Mouse (Mus musculus) embryonic facial prominence, embryonic 15.5 days (tissue): ENCODE measurements around the gene Uts2b. TPM values are rescaled to one million over a fixed set of nuclear protein-coding genes. Genes with fewer than 3 reads are reported as not detected.

ENCODE experiments used
- ATAC-seq: fragments of 200-750 bp; cut with Nextera tagmentation; 2 replicates; pipeline ENCODE4 v1.8.0; 2017; ENCODE audit warnings: low read depth, moderate TSS enrichment; ENCODE audit not compliant: insufficient number of reproducible peaks, low FRiP score, low TSS enrichment
- H3K27ac ChIP-seq: fragments of 300-500 bp; sonication (generic); replicated peaks from 2 replicates; pipeline ENCODE4 v1.5.1; 2015; ENCODE audit warnings: mild to moderate bottlenecking, inconsistent platforms
- H3K27me3 ChIP-seq: fragments of 300-500 bp; sonication (generic); 2 replicates; pipeline ENCODE4 v1.6.1; 2015; ENCODE audit warnings: inconsistent platforms
- H3K36me3 ChIP-seq: fragments of 300-500 bp; sonication (generic); 2 replicates; pipeline ENCODE4 v1.6.1; 2015; ENCODE audit warnings: mild to moderate bottlenecking, inconsistent platforms
- H3K4me1 ChIP-seq: fragments of 300-500 bp; sonication (generic); 2 replicates; pipeline ENCODE4 v1.6.1; 2015; ENCODE audit warnings: inconsistent platforms
- H3K4me2 ChIP-seq: fragments of 300-500 bp; sonication (generic); replicated peaks from 2 replicates; pipeline ENCODE4 v1.6.1; 2015; ENCODE audit warnings: mild to moderate bottlenecking, inconsistent platforms
- H3K4me3 ChIP-seq: fragments of 300-500 bp; sonication (generic); replicated peaks from 2 replicates; pipeline ENCODE4 v1.5.1; 2015; ENCODE audit warnings: mild to moderate bottlenecking, inconsistent platforms
- H3K9ac ChIP-seq: fragments of 300-500 bp; sonication (generic); 2 replicates; pipeline ENCODE4 v1.6.1; 2015; ENCODE audit warnings: inconsistent platforms
- H3K9me3 ChIP-seq: fragments of 300-500 bp; sonication (generic); replicated peaks from 2 replicates; pipeline ENCODE4 v1.6.1; 2016; ENCODE audit warnings: inconsistent platforms
- WGBS: fragments of 180-500 bp; shearing (Covaris S2); methylation state at CpG from one replicate; pipeline ENCODE4 v1.1.7; 2015; 5-methylcytosine and 5-hydroxymethylcytosine counted together
- polyA plus RNA-seq: library from polyadenylated mRNA; unstranded; fragments of >200 nt; fragmentation: Nextera tagmentation; extraction: Ambion mirVana; gene quantifications from 2 replicates; pipeline ENCODE4 v1.2.1, GENCODE M21; 2015

The Uts2b gene
- polyA plus RNA-seq, result 0.49 TPM in 1 of 2 replicates, not detected in the other

DNA sequence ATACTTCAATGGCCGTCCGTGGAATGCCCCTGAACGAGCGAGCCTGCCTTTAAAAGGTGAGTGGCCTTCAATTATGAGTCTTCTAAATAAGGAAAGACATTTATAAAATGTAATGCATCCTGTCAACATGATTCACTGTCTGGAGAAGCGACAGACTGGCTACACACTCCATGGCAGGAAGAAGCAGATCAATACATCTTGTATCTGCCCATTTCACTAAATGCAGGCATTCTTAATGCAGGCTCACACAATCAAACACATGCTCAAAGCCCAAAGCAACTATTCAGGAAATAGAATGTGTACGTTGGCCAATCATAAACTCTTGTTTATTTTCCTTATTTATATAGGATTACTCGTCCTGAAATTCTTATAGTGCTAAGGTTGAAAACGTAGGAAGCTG lies at the start of gene Uts2b:
Uts2b (minus strand) TSS at position 49 of the 400 bp plus-strand sequence.
- WGBS, result 65% methylated on average over 8 of the region's 8 CpGs
- Histone ChIP-seq H3K27me3 (no peaks in the 10 kb centered on the region), H3K4me3 (no peak within 1 kb of the TSS), H3K9me3 (no peaks in the 10 kb centered on the region), H3K4me1 (no peaks in the 10 kb centered on the region), H3K4me2 (no peak within 1 kb of the TSS), H3K27ac (no peak within 1 kb of the TSS), H3K36me3 (no peaks in the 10 kb centered on the region), H3K9ac (no peak within 1 kb of the TSS)
- ATAC-seq, result no peak

- Histone ChIP-seq H3K4me1 (no peaks in the 10 kb centered on the region), H3K9me3 (0 out of 2 replicates have a peak, but pooled peaks cover 3% of the 10 kb centered on the region), H3K27me3 (no peaks in the 10 kb centered on the region), H3K9ac (no peak overlapping the region), H3K4me3 (no peak overlapping the region), H3K27ac (no peak overlapping the region), H3K36me3 (peaks cover 54% of the 10 kb centered on the region), H3K4me2 (no peak overlapping the region)
- no peak for ATAC-seq
- WGBS, result 82% methylated on average over 3 of the region's 3 CpGs
Measured at GRCm38 (mm10) chr16:27417632-27418031, 47.6 kb upstream of the Uts2b start.

DNA sequence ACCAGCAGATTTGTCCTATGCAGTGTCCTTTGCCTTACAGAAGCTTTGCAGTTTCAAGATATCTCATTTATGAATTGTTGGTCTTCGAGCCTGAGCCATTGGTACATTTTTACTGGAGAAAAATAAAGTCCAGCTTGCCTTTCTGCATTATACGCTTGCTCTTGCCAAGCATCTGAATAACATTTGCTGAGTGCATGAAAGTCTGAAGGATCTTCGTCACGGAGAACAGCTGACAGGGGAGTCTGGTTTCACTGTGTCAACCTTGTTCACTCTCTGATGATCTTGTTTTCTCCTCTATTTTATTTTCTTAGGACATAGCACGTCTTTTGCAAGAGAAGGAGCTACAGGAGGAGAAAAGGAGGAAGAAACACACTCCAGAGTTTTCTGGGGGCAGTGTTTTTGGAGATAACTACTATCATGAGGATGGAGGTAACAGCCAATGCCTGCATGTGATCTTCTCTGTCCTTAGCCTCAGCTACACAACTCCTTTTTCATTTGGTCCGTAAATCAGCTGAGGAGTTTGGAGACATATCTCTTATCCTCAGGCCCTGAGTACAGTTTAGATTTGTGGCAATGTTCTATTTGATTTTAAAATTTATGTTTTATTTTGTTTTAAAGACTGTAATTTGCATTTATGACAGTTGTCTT lies 47.0 kb upstream of the Uts2b start:
- Histone ChIP-seq H3K36me3 (peaks cover 48% of the 10 kb centered on the region), H3K4me1 (no peaks in the 10 kb centered on the region), H3K27me3 (no peaks in the 10 kb centered on the region), H3K4me2 (no peak overlapping the region), H3K9ac (no peak overlapping the region), H3K9me3 (no peaks in the 10 kb centered on the region), H3K4me3 (no peak overlapping the region), H3K27ac (no peak overlapping the region)
- WGBS, result 70% methylated on average over 6 of the region's 6 CpGs
- ATAC-seq, result no peak

- Histone ChIP-seq H3K27me3 (no peaks in the 10 kb centered on the region), H3K4me3 (no peak overlapping the region), H3K27ac (no peak overlapping the region)
Measured at GRCm38 (mm10) chr16:27404107-27404506, 34.1 kb upstream of the Uts2b start.

DNA sequence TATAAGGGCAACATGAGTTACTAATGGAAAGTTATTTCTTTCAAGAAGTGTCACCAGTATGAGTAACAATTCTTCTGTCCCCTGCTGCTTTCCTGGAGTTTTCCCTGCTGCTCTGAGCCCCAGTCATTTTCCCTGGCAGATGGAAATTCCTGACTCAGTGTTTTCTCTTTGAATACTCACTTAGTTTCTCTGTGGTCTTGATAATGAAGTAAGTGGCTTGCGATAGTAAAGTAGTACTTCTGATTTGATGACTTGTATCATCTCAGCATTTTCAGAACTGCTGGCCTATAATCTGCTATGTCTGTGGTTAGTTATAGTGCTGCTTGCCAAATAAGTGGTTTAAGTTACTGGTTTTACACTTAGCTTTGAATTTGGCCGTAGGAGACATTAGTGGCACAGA lies 31.5 kb upstream of the Uts2b start:
- Histone ChIP-seq H3K4me1 (no peaks in the 10 kb centered on the region), H3K9me3 (no peaks in the 10 kb centered on the region), H3K4me2 (no peak overlapping the region), H3K4me3 (no peak overlapping the region), H3K36me3 (peaks cover 7% of the 10 kb centered on the region), H3K27me3 (no peaks in the 10 kb centered on the region), H3K9ac (no peak overlapping the region), H3K27ac (no peak overlapping the region)
- no peak; the same call in 1 of the 2 replicates for ATAC-seq
- whole genome bisulfite sequencing, result 62% methylated on average over 2 of the region's 2 CpGs

More at GRCm38 (mm10) chr16:27404107-27404506, 34.1 kb upstream of the Uts2b start:
- no peaks in the 10 kb centered on the region for H3K4me1 ChIP-seq
- peaks cover 19% of the 10 kb centered on the region for H3K36me3 ChIP-seq
- no peak for ATAC-seq
- H3K9me3 ChIP-seq, result no peaks in the 10 kb centered on the region
- no peak overlapping the region for H3K9ac ChIP-seq
- H3K4me2 ChIP-seq, result no peak overlapping the region

- Histone ChIP-seq H3K4me3 (no peak overlapping the region), H3K27me3 (no peaks in the 10 kb centered on the region), H3K36me3 (no peaks in the 10 kb centered on the region), H3K9ac (no peak overlapping the region), H3K4me1 (no peaks in the 10 kb centered on the region), H3K27ac (no peak overlapping the region), H3K4me2 (no peak overlapping the region), H3K9me3 (no peaks in the 10 kb centered on the region)
- WGBS, result 86% methylated on average over 6 of the region's 6 CpGs
- no peak for ATAC-seq
Measured at GRCm38 (mm10) chr16:27399719-27400253, 29.7 kb upstream of the Uts2b start.

DNA sequence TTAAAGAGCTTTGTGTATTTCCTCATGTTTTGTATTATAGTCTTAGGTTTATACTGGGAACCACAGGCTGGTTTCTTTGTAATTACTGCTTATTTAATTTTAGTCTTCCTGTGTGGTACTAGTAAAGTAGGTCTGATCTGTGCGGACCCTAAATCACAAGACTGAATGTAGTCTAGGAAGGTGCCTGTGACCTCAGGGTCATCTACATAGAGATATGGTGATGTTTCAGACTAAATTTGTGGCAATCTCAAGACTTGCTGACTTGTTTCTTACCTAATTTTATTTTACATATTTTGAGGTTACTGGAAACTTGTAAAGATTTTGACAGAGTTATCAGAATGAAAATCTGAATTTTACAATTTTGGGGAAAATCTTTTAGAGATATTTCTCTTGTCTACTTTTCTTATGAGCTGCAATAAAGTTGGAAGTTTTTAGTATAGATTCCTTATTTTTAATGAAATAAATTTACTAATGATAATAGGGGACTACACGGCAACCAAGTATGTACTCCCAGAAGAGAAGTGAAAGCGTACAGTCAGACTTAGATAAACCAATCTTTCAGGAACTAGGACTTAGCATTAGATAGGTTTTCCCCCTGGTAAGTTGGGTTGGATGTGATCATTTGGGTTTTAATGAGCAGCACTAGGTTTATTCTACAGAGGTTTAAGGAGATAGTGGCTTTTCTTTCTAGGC lies 29.1 kb upstream of the Uts2b start:
- H3K9ac ChIP-seq, result no peak overlapping the region
- WGBS, result 88% methylated on average over 3 of the region's 3 CpGs
- H3K36me3 ChIP-seq, result no peaks in the 10 kb centered on the region
- H3K27ac ChIP-seq, result no peak overlapping the region
- no peak overlapping the region for H3K4me2 ChIP-seq
- H3K27me3 ChIP-seq, result no peaks in the 10 kb centered on the region
- ATAC-seq, result no peak
- no peak overlapping the region for H3K4me3 ChIP-seq
- no peaks in the 10 kb centered on the region for H3K4me1 ChIP-seq
- H3K9me3 ChIP-seq, result no peaks in the 10 kb centered on the region

DNA sequence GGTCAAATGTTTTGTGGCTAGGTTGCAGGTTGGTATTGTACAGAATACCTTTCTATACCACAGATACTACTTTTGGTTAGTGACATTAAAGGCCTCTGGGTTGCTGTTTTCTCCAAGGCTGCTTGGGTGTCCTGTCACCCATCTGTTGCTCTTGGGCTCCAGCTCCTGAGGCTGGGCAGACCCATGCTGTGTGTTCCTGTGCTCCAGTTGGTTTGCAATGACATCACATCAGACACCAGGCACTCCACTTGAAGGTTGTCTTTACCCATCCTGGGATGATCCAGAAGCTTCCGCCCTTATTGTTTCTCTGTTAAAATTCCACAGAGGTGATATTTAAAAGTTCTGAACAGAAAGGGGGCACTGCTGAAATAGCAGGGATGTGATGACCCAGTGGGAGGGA lies 26.9 kb upstream of the Uts2b start:
- no peak for ATAC-seq
- Histone ChIP-seq H3K27me3 (no peaks in the 10 kb centered on the region), H3K4me2 (no peak overlapping the region), H3K9me3 (no peaks in the 10 kb centered on the region), H3K36me3 (no peaks in the 10 kb centered on the region), H3K27ac (no peak overlapping the region), H3K4me3 (no peak overlapping the region), H3K9ac (no peak overlapping the region), H3K4me1 (no peaks in the 10 kb centered on the region)
- 93% methylated on average over 1 of the region's 1 CpGs for WGBS

DNA sequence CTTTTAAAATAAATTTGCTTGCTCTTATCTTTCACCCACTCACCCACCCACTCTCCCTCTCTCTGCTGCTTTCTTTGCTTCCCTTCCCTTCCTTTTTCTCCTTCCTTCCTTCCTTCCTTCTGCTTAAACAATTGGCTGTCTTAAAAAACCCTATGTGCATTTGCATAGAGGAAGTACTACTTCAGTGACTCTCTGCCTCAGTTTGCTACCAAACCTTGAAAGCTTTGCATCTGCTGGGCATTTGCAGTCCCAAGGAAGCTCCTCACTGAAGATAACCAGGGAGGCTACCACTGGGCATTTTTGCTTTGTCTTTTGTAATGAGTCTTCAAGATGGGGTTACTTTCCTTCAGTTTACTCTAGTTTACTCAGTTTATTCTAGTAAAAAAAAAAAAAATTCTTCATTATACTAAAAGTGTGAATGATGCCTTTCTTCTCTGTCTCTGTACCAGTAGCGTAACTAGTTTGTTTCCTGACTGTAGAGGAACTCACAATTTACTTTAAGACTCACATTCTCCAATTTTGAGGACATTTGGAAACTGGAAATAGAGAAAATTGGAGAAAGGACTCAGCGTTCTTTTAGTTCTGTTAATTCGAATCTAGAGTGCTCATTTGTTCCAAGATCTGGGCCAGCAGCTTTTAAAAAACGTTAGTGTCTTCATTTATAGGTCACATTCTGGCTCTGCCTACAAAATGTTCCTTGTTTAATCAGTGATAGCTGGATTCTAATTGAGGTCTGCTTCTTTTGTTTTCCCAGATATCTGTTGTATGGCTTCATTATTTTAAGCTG lies 25.4 kb upstream of the Uts2b start:
- Histone ChIP-seq H3K4me1 (peaks cover 9% of the 10 kb centered on the region), H3K27me3 (no peaks in the 10 kb centered on the region), H3K9ac (no peak overlapping the region), H3K36me3 (no peaks in the 10 kb centered on the region), H3K4me3 (no peak overlapping the region), H3K27ac (no peak overlapping the region), H3K4me2 (no peak overlapping the region), H3K9me3 (no peaks in the 10 kb centered on the region)
- WGBS, result 83% methylated on average over 4 of the region's 4 CpGs
- no peak for ATAC-seq

- no peaks in the 10 kb centered on the region for H3K27me3 ChIP-seq
- no peaks in the 10 kb centered on the region for H3K9me3 ChIP-seq
- H3K9ac ChIP-seq, result no peak overlapping the region
- ATAC-seq, result no peak
- no peak overlapping the region for H3K4me2 ChIP-seq
- H3K4me3 ChIP-seq, result no peak overlapping the region
- 73% methylated on average over 2 of the region's 2 CpGs for WGBS
- no peak overlapping the region for H3K27ac ChIP-seq
- peaks cover 20% of the 10 kb centered on the region for H3K4me1 ChIP-seq
- no peaks in the 10 kb centered on the region for H3K36me3 ChIP-seq
Measured at GRCm38 (mm10) chr16:27391845-27392244, 21.8 kb upstream of the Uts2b start.

DNA sequence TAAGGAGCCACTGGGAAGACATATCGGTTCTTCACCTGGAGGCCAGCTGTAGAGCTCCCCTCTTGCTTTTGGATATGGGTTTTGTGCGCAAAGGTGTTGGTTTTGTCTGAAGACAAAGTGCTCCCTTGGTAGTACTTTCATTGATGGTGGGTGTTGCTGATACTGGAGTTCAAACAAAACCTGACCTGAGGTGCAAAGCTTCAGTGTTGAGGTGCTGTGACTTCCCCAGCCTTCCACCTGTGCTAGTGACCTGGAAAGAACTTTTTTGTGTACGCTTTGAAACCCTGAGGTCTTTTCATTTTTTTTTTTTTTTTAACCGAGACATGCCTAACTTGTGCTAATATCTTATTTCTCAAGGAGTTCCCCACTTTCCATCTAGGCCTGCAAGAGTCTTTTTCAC lies 20.3 kb upstream of the Uts2b start:
- Histone ChIP-seq H3K9ac (no peak overlapping the region), H3K4me3 (peak overlapping the region; percentile 91), H3K27ac (0 out of 2 replicates have a peak overlapping the region, but pooled peaks have one; percentile 97), H3K4me2 (peak overlapping the region; percentile 66), H3K27me3 (no peaks in the 10 kb centered on the region), H3K9me3 (no peaks in the 10 kb centered on the region), H3K36me3 (no peaks in the 10 kb centered on the region), H3K4me1 (peaks cover 20% of the 10 kb centered on the region)
- 78% methylated on average over 4 of the region's 4 CpGs for WGBS
- no peak for ATAC-seq
